Mouse (Mus musculus) cerebellum, adult 9-10 months (tissue): Measurements from ENCODE around the gene Ppara.
A peak's percentile ranks its signal among the peaks of the same experiment; 100 is the strongest.

Source experiments
- DNase-seq: peaks from one replicate; pipeline ENCODE4 v3.0.0; 2022

Ppara gene

GRCm38 (mm10) chr15:85730027-85730426 lies 4.8 kb upstream of the Ppara start:
- DNase-seq: no peak

GRCm38 (mm10) chr15:85731885-85732603 lies 2.7 kb upstream of the Ppara start:
- DNase-seq: no peak

- DNase-seq: no peak
These were observed 2.2 kb upstream of the Ppara start for GRCm38 (mm10) chr15:85732604-85732968.

- DNase-seq: no peak
These were observed 1.1 kb upstream of the Ppara start for GRCm38 (mm10) chr15:85733686-85734085.

GRCm38 (mm10) chr15:85734148-85734547 lies 635 bp upstream of the Ppara start:
- no peak for DNase-seq

- peak; percentile 38 for DNase-seq
These were observed 466 bp downstream of the Ppara start for GRCm38 (mm10) chr15:85735063-85735835.

- no peak for DNase-seq
These were observed 1.0 kb downstream of the Ppara start for GRCm38 (mm10) chr15:85735836-85736190.

GRCm38 (mm10) chr15:85736506-85736905 lies 1.7 kb downstream of the Ppara start:
- DNase-seq: no peak

GRCm38 (mm10) chr15:85738416-85738815 lies 3.6 kb downstream of the Ppara start:
- no peak for DNase-seq

- DNase-seq: no peak
These were observed 4.2 kb downstream of the Ppara start for GRCm38 (mm10) chr15:85738939-85739338.

- DNase-seq: no peak
These were observed 7.8 kb downstream of the Ppara start for GRCm38 (mm10) chr15:85742608-85743007.

- no peak for DNase-seq
These were observed 9.2 kb downstream of the Ppara start for GRCm38 (mm10) chr15:85743946-85744345.

GRCm38 (mm10) chr15:85746178-85746577 lies 11.4 kb downstream of the Ppara start:
- DNase-seq: no peak

- DNase-seq: no peak
These were observed 11.9 kb downstream of the Ppara start for GRCm38 (mm10) chr15:85746671-85747070.

GRCm38 (mm10) chr15:85747951-85748350 lies 13.2 kb downstream of the Ppara start:
- DNase-seq: no peak

- DNase-seq: no peak
These were observed 13.7 kb downstream of the Ppara start for GRCm38 (mm10) chr15:85748466-85748865.

- DNase-seq: no peak
These were observed 14.4 kb downstream of the Ppara start for GRCm38 (mm10) chr15:85749141-85749540.

GRCm38 (mm10) chr15:85750115-85750514 lies 15.3 kb downstream of the Ppara start:
- no peak for DNase-seq

GRCm38 (mm10) chr15:85752655-85753054 lies 17.9 kb downstream of the Ppara start:
- no peak for DNase-seq

GRCm38 (mm10) chr15:85754033-85754650 lies 19.4 kb downstream of the Ppara start:
- no peak for DNase-seq

GRCm38 (mm10) chr15:85755214-85755613 lies 20.4 kb downstream of the Ppara start:
- DNase-seq: no peak

GRCm38 (mm10) chr15:85756611-85757010 lies 21.8 kb downstream of the Ppara start:
- no peak for DNase-seq

- no peak for DNase-seq
These were observed 23.0 kb downstream of the Ppara start for GRCm38 (mm10) chr15:85757768-85758167.

- DNase-seq: no peak
These were observed 28.0 kb downstream of the Ppara start for GRCm38 (mm10) chr15:85762761-85763160.
